Mouse (Mus musculus) embryonic facial prominence, embryonic 13.5 days (tissue): ENCODE measurements around the gene Tekt5. TPM values are rescaled to one million over a fixed set of nuclear protein-coding genes. Genes with fewer than 3 reads are reported as not detected.

Experiments
- ATAC-seq: fragments of 200-750 bp; cut with Nextera tagmentation; 2 replicates; pipeline ENCODE4 v1.8.0; 2017; ENCODE audit warnings: low read depth; ENCODE audit not compliant: insufficient number of reproducible peaks, insufficient read depth, low FRiP score, low TSS enrichment
- H3K27ac ChIP-seq: fragments of 300-500 bp; sonication (generic); 2 replicates; pipeline ENCODE4 v1.5.1; 2015; ENCODE audit warnings: moderate library complexity, mild to moderate bottlenecking, inconsistent platforms
- H3K27me3 ChIP-seq: fragments of 300-500 bp; sonication (generic); 2 replicates; pipeline ENCODE4 v1.6.1; 2015; ENCODE audit warnings: mild to moderate bottlenecking, inconsistent platforms
- H3K36me3 ChIP-seq: fragments of 300-500 bp; sonication (generic); 2 replicates; pipeline ENCODE4 v1.6.1; 2015; ENCODE audit warnings: mild to moderate bottlenecking, inconsistent platforms
- H3K4me1 ChIP-seq: fragments of 300-500 bp; sonication (generic); 2 replicates; pipeline ENCODE4 v1.6.1; 2015; ENCODE audit warnings: inconsistent platforms
- H3K4me2 ChIP-seq: fragments of 300-500 bp; sonication (generic); 2 replicates; pipeline ENCODE4 v1.6.1; 2015; ENCODE audit warnings: moderate library complexity, mild to moderate bottlenecking, inconsistent platforms
- H3K4me3 ChIP-seq: fragments of 300-500 bp; sonication (generic); 2 replicates; pipeline ENCODE4 v1.5.1; 2015; ENCODE audit warnings: mild to moderate bottlenecking, inconsistent platforms
- H3K9ac ChIP-seq: fragments of 300-500 bp; sonication (generic); 2 replicates; pipeline ENCODE4 v1.6.1; 2015; ENCODE audit warnings: mild to moderate bottlenecking, inconsistent platforms
- H3K9me3 ChIP-seq: fragments of 300-500 bp; sonication (generic); 2 replicates; pipeline ENCODE4 v1.6.1; 2016; ENCODE audit warnings: inconsistent platforms
- WGBS: fragments of 180-500 bp; shearing (Covaris S2); methylation state at CpG from one replicate; pipeline ENCODE4 v1.1.7; 2015; ENCODE audit warnings: mixed read lengths; 5-methylcytosine and 5-hydroxymethylcytosine counted together
- polyA plus RNA-seq: library from polyadenylated mRNA; unstranded; fragments of >200 nt; fragmentation: Nextera tagmentation; extraction: Ambion mirVana; gene quantifications from 2 replicates; pipeline ENCODE4 v1.2.1, GENCODE M21; 2015

Gene Tekt5
- polyA plus RNA-seq, 1 experiment from 2014 or later = 1.00 TPM

DNA sequence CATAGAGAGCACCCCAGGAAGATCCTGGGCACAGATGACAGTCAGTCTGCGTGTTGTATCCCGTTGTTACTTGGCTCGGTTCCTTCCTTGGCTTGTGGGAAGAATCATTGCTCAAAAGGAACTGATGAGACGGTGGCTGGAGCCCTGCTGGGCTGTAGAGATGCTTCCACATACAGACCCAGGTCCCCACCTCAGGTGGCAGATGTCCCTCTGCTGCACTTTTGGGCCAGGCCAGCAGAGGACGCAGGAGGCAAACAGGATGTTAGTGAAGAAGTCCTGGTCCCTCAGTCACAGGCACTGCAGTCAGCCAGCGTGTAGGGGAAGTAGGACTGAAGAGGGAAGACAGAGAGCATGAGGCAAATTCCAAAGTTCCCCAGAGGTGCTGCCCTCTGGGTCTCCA, 20.7 kb upstream of the Tekt5 start:
- no peaks in the 10 kb centered on the region for H3K27me3 ChIP-seq
- peaks cover 3% of the 10 kb centered on the region; the same call in 1 of the 2 replicates for H3K9me3 ChIP-seq
- no peak overlapping the region for H3K27ac ChIP-seq
- peaks cover 75% of the 10 kb centered on the region for H3K36me3 ChIP-seq
- ATAC-seq = no peak
- WGBS = 78% methylated on average over 6 of the region's 6 CpGs
- H3K9ac ChIP-seq = no peak overlapping the region
- no peak overlapping the region for H3K4me3 ChIP-seq
- H3K4me1 ChIP-seq = peaks cover 11% of the 10 kb centered on the region
- no peak overlapping the region for H3K4me2 ChIP-seq

DNA sequence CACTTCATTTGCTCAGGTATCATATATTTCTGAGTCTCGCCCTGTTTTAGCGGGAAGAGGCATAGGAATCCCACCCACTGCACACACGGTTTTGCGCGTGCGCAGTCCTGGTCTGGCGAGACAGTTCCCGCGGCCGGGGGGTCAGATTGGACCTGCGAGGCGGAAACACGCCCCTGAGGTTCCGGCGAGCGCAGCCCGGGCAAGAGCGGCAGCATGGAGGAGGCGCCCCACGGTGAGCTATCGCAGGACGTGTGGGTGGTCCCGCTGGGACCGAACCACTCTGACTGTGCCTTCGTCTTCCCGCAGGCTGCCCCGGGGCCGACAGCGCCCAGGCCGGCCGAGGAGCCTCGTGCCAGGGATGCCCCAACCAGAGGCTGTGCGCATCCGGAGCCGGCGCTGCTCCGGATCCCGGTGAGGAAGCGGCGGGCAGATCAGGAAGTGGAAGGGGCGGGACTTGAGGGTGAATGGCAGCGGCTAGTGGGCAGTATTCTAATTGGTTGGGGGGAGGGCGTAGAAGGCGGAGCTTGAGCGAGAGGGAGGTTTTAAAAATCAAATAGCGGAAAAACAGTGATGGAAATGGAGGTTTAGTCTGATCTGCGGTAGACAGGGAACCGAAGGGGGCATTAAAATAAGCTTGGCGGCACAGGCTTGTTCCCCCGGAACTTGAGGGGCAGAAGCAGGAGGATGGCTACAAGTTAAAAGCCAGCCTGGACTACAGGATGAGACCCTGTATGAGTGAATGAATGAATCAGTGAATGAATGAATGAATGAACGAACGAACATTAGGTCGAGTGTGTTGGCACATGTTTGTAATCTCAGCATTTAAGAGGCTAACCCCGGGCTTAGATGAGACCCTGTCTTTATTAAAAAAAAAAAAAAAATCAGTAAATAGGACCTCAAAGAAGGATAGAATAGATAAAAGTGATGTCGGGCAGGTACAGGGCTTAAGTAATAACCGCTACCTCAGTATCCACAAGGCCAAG, 16.8 kb upstream of the Tekt5 start, which contains the start of gene Nubp1:
Nubp1 (plus strand) TSS at position 185 of the 983 bp plus-strand sequence.
- H3K4me1 ChIP-seq = peaks cover 12% of the 10 kb centered on the region
- H3K4me2 ChIP-seq = peak within 1 kb of the TSS; percentile 80
- no peaks in the 10 kb centered on the region for H3K27me3 ChIP-seq
- H3K4me3 ChIP-seq = peak within 1 kb of the TSS; percentile 61
- peak within 1 kb of the TSS; percentile 76 for H3K9ac ChIP-seq
- peaks cover 37% of the 10 kb centered on the region for H3K36me3 ChIP-seq
- 3% methylated on average over 56 of the region's 56 CpGs for WGBS
- peak; percentile 94 for ATAC-seq
- H3K27ac ChIP-seq = peak within 1 kb of the TSS; percentile 90
- peaks cover 3% of the 10 kb centered on the region; the same call in 1 of the 2 replicates for H3K9me3 ChIP-seq

DNA sequence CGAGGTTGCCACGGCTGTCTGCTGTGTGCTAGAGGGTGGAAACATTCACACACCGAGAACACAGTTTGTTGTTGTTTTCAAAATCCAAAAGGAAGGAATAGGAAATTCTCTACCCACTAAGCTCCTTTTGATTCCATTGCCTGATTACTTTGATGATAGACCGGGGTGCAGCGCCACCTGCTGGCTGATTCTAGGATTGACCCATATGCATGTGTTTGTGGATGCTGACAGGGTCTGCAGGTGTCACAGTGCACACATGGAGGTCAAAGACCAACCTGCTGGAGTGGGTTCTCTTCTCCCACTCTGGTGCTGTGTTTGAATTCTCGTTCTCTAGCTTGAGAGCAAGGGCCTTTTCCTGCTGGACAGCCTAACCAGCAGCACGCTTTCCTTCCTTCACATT, 3.9 kb upstream of the Tekt5 start:
- H3K9ac ChIP-seq = no peak overlapping the region
- no peak for ATAC-seq
- 26% methylated on average over 7 of the region's 7 CpGs for WGBS
- peaks cover 19% of the 10 kb centered on the region for H3K27me3 ChIP-seq
- no peak overlapping the region for H3K4me3 ChIP-seq
- no peaks in the 10 kb centered on the region for H3K9me3 ChIP-seq
- no peaks in the 10 kb centered on the region for H3K36me3 ChIP-seq
- H3K27ac ChIP-seq = no peak overlapping the region
- no peak overlapping the region for H3K4me2 ChIP-seq
- H3K4me1 ChIP-seq = peaks cover 7% of the 10 kb centered on the region

DNA sequence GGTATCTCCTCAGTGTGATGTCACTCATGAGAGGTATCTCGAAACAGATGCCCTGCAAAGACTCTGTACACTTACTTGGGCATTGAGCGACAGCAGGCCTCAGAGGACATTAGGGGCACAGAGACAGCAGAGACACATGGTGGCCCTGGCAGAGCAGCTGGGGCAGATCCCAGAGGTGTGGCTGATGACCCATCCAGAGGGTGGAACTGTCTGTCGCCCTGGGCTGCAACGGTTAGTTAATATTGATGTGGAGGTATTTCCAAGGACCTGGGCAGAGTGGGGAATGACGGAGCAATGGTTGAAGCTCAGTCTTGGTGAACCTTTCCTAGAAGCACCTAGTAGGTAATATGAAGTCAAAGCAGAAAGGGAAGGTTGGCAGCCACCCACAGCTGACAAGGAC, 3.5 kb upstream of the Tekt5 start:
- 69% methylated on average over 5 of the region's 5 CpGs for WGBS
- peaks cover 7% of the 10 kb centered on the region for H3K4me1 ChIP-seq
- no peak overlapping the region for H3K27ac ChIP-seq
- no peak overlapping the region for H3K4me3 ChIP-seq
- no peaks in the 10 kb centered on the region for H3K9me3 ChIP-seq
- H3K9ac ChIP-seq = no peak overlapping the region
- H3K4me2 ChIP-seq = no peak overlapping the region
- H3K27me3 ChIP-seq = peaks cover 23% of the 10 kb centered on the region
- no peaks in the 10 kb centered on the region for H3K36me3 ChIP-seq
- ATAC-seq = no peak

DNA sequence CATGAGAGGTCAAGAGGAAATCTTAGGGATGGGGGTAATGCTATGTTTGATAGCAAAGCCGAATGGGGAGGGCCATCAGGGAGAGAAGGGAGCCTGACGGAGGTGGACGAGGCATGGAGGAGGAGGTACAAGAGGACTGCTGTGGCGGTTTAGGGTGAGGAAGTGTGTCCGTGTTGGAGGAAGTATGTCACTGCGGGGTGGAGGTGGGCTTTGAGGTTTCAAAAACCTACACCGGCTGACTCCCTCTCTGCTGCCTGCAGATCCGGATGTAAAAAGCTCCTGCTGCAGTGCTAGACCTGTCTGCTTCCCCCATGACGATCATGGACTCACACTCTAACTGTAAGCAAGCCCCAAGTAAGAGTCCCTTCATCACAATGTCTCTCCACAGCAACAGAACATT, 2.7 kb downstream of the Tekt5 start:
- no peak overlapping the region for H3K9ac ChIP-seq
- no peaks in the 10 kb centered on the region for H3K36me3 ChIP-seq
- peaks cover 34% of the 10 kb centered on the region for H3K27me3 ChIP-seq
- no peak overlapping the region for H3K27ac ChIP-seq
- H3K4me2 ChIP-seq = no peak overlapping the region
- peaks cover 7% of the 10 kb centered on the region for H3K4me1 ChIP-seq
- 76% methylated on average over 9 of the region's 9 CpGs for WGBS
- ATAC-seq = no peak
- no peak overlapping the region for H3K4me3 ChIP-seq
- H3K9me3 ChIP-seq = no peaks in the 10 kb centered on the region

DNA sequence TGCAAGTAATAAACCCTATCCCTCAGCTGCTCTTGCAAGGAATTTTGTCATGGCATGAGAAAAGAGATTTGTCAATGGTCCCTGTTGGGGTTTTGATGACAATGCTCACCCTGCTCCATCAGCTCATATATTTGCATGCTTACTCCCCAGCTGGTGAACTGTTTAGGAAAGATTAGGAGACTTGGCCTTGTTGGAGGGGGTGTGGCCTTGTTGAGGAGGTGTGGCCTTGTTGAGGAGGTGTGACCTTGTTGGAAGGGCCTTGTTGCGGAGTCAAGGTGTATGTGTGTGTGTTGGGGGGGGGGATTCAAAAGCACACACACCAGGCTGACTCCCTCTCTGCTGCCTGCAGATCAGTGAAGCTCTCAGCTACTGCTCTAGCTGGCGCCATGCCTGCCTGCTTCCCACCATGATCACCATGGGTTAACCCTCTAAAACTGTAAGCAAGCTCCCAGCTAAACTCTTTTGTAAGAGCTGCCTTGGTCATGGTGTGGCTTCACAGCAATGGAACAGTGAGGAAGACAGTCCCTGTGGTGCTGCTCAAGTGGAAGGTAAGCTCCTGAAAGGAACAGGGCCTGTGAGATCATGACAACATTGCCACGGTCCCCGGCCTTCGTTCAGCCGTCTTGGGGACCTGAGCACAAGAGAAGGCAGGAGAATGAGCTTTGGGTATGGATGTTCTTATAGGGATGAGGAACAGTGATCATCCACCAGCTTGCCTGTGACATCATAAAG, 6.5 kb downstream of the Tekt5 start:
- Histone ChIP-seq H3K27me3 (peaks cover 11% of the 10 kb centered on the region), H3K4me3 (no peak overlapping the region), H3K27ac (no peak overlapping the region), H3K9ac (no peak overlapping the region), H3K4me1 (peaks cover 5% of the 10 kb centered on the region; the same call in 1 of the 2 replicates), H3K9me3 (no peaks in the 10 kb centered on the region), H3K36me3 (no peaks in the 10 kb centered on the region), H3K4me2 (no peak overlapping the region)
- no peak for ATAC-seq
- WGBS = 87% methylated on average over 6 of the region's 6 CpGs

DNA sequence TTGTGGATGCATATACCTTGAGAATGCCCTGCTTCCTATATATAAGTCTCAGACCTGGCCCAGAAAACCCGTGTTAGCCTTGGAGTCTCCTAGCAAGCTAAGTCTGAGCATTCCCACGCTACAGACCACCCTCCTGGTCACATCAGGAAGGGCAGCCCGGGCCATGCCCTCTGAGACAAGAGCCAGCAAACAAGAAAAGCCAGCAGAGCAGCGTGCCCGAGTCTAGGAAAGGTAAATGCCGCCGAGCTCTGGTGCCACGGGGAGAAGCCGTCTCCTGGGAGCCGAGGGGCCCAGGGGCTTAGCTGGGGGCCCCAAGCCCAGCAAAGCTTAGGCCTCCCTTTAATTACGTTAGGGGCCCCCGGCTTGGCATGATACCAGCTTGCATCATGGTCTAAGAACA, 10.0 kb downstream of the Tekt5 start:
- H3K4me1 ChIP-seq = peaks cover 5% of the 10 kb centered on the region; the same call in 1 of the 2 replicates
- no peaks in the 10 kb centered on the region for H3K36me3 ChIP-seq
- H3K9ac ChIP-seq = no peak overlapping the region
- 72% methylated on average over 12 of the region's 12 CpGs for WGBS
- H3K27me3 ChIP-seq = no peaks in the 10 kb centered on the region
- H3K4me3 ChIP-seq = no peak overlapping the region
- H3K4me2 ChIP-seq = no peak overlapping the region
- H3K9me3 ChIP-seq = no peaks in the 10 kb centered on the region
- no peak for ATAC-seq
- no peak overlapping the region for H3K27ac ChIP-seq

DNA sequence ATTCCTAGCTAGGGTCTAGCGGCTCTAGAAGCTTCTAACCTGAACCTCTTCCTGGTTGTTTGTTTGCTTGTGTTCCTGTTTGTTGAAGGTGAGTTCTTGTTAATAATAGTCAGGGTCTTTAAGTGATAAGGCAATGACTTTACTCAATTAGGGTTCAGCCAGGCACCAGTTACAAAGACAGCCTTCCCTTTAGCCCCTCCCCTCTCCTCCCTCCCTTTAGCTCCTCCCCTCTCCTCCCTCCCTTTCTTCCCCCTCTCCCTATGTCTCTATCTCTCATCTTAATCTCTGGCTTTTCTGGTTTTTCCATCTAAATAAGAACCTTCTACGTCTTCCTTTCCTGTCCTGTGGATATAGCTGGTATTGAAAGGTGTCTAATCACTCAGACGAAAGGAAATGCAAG, 10.7 kb downstream of the Tekt5 start:
- peak overlapping the region; percentile 41 for H3K4me2 ChIP-seq
- no peaks in the 10 kb centered on the region for H3K36me3 ChIP-seq
- 62% methylated on average over 3 of the region's 3 CpGs for WGBS
- H3K9ac ChIP-seq = no peak overlapping the region
- no peaks in the 10 kb centered on the region for H3K27me3 ChIP-seq
- ATAC-seq = no peak
- no peak overlapping the region for H3K4me3 ChIP-seq
- no peaks in the 10 kb centered on the region for H3K9me3 ChIP-seq
- H3K27ac ChIP-seq = no peak overlapping the region
- H3K4me1 ChIP-seq = peaks cover 5% of the 10 kb centered on the region; the same call in 1 of the 2 replicates

DNA sequence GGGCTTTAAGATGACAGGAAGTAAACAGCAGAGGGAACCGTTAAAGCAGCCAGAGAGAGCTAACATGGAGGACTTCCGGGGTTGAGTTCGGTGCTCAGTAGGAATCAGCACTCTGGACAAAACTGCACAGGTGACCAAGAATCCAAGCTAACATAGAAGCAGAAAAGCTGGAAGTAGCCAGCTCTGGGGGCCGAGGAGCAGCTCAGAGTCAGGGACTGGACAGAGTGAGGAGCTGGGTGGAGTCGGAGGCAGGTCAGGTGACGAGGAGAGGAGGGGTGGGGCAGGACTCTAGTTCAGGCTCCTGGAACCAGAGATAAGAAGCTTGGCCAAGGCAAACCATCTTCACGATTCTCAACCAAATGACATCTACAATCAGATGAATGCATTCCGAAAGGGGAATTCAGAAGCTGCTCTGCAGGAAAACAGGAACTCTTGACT, 11.2 kb downstream of the Tekt5 start:
- Histone ChIP-seq H3K36me3 (no peaks in the 10 kb centered on the region), H3K4me2 (peak overlapping the region; percentile 41)
- no peak for ATAC-seq

DNA sequence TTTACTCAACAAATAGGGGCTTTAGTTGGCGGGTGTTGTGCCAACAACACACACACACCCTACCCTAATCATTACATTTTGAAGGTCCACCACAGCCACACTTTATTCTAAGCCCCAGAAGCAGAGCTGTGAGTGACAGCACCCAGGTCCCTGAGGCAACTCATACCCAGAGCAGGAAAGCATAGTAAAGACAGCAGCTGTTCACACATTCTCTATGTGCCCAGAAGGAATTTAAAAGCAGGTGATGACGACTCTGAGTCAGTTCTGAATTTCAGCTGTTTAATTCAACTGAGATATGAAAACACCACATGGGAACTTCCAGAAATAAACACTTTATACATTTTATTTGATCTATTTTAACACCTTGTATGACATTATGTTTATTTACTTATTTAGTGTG, 15.8 kb downstream of the Tekt5 start:
- no peak overlapping the region for H3K4me2 ChIP-seq
- no peaks in the 10 kb centered on the region for H3K36me3 ChIP-seq
- H3K9me3 ChIP-seq = no peaks in the 10 kb centered on the region
- ATAC-seq = no peak
- H3K4me1 ChIP-seq = peaks cover 21% of the 10 kb centered on the region; the same call in 1 of the 2 replicates
- 51% methylated on average over 2 of the region's 2 CpGs for WGBS
- no peak overlapping the region for H3K4me3 ChIP-seq
- no peaks in the 10 kb centered on the region for H3K27me3 ChIP-seq
- H3K27ac ChIP-seq = no peak overlapping the region
- H3K9ac ChIP-seq = no peak overlapping the region

More for the DNA sequence above, 11.2 kb downstream of the Tekt5 start:
- Histone ChIP-seq H3K9ac (no peak overlapping the region), H3K4me1 (peaks cover 5% of the 10 kb centered on the region; the same call in 1 of the 2 replicates), H3K27ac (no peak overlapping the region), H3K4me3 (0 out of 2 replicates have a peak overlapping the region, but pooled peaks have one; percentile 16), H3K9me3 (no peaks in the 10 kb centered on the region), H3K27me3 (no peaks in the 10 kb centered on the region)
- 22% methylated on average over 8 of the region's 8 CpGs for WGBS

DNA sequence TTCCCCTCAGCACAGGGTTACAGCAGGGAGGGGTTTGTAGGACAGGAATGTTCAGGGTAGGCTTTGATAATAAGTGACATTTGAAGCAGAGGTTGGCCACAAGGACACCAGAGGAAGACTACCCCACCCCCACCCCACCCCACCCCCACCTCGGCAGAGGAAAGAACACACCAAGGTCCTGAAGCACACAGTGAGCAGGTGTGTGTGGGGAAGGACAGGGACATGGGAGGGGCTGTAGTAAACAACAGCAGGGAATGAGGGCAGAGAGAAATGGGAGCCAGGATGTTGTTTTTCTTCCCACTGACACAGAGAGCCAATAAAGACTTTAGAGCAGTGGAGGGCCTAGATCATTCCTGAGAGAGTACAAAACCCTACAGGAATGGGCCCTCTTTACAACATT, 18.0 kb downstream of the Tekt5 start:
- WGBS = 33% methylated on average over 1 of the region's 1 CpGs

More for the DNA sequence above, 18.0 kb downstream of the Tekt5 start:
- H3K27me3 ChIP-seq = no peaks in the 10 kb centered on the region
- no peaks in the 10 kb centered on the region for H3K36me3 ChIP-seq
- no peak overlapping the region for H3K4me2 ChIP-seq
- H3K4me3 ChIP-seq = no peak overlapping the region
- H3K9ac ChIP-seq = no peak overlapping the region
- no peak for ATAC-seq
- peaks cover 26% of the 10 kb centered on the region; the same call in 1 of the 2 replicates for H3K4me1 ChIP-seq
- H3K27ac ChIP-seq = peak overlapping the region; percentile 51; the same call in 1 of the 2 replicates
- H3K9me3 ChIP-seq = no peaks in the 10 kb centered on the region
